ENCODE assay signal across 17 mouse cellular contexts in the genomic region with DNA sequence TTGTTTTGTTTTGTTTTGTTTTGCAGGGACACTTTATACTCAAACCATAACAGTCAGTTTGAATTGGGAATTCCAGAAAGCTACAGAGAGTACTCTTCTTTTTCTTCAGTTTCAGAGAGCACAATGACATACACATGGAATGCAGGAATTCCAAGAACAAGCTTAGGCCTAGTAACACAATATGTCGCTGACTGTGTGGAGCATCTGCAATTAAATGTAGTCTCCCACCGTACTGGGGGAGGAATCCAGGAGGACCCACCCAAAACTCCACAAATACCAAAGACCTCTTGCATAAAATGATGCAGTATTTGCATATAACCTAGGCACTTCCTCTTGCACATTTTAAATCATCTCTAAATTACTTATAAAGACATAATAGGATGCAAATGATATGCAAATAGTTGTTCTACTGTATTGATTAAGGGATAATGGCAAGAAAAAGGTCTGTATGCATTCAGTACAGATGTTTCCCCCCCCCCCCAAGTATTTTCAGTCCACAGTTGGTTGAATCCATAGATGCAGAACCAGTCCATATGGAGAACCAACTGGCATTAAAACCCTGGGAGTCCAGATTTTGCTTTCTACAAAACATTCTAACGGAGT.
DNase-seq lines count a peak whose midpoint lies in the region; ATAC-seq and TF ChIP-seq lines count a peak whose summit lies in the region.
"Had no signal": no experiment of that assay in that cellular context is flagged by ENCODE, and none has a peak within 500 bp of the region (broad histone marks: within the 10 kb centered on the region; RNA-seq: fewer than 3 reads in every experiment).

No protein-coding gene starts in this region.

- no peaks in the 10 kb centered on the region for H3K9me3 ChIP-seq in forebrain, embryonic 15.5 days
- H3K9me3 ChIP-seq in forebrain, embryonic 12.5 days: no peaks in the 10 kb centered on the region
- H3K9me3 ChIP-seq in ES-Bruce4 (replicated peaks; ENCODE audit: control insufficient read depth, insufficient read depth, low read length, poor library complexity, severe bottlenecking): no peaks in the 10 kb centered on the region
- no peaks in the 10 kb centered on the region for H3K9me3 ChIP-seq in embryonic facial prominence, embryonic 15.5 days (replicated peaks)
- H3K9me3 ChIP-seq: heart, embryonic 12.5 days; hindbrain, embryonic 10.5 days; intestine, embryonic 15.5 days had no signal

- TF ChIP-seq CTCF in ES-Bruce4 (IDR thresholded peaks at IDR 0.05; ENCODE audit: low read depth, low read length): no peak

- no peak overlapping the region for H3K9ac ChIP-seq in forebrain, embryonic 15.5 days (replicated peaks)
- no peak overlapping the region for H3K9ac ChIP-seq in forebrain, embryonic 12.5 days
- no peak overlapping the region for H3K9ac ChIP-seq in ES-Bruce4 (ENCODE audit: low read depth, poor library complexity, severe bottlenecking)
- no peak overlapping the region for H3K9ac ChIP-seq in embryonic facial prominence, embryonic 15.5 days
- H3K9ac ChIP-seq: heart, embryonic 12.5 days; hindbrain, embryonic 14.5 days; intestine, embryonic 15.5 days had no signal

- peak overlapping the region; percentile 33 for H3K27ac ChIP-seq in forebrain, embryonic 15.5 days (replicated peaks)
- H3K27ac ChIP-seq in forebrain, embryonic 12.5 days: no peak overlapping the region
- peak overlapping the region; percentile 48 for H3K27ac ChIP-seq in ES-Bruce4 (ENCODE audit: insufficient read depth, low read length)
- 0 out of 2 replicates have a peak overlapping the region, but pooled peaks have one; percentile 75 for H3K27ac ChIP-seq in embryonic facial prominence, embryonic 15.5 days (replicated peaks)
- H3K27ac ChIP-seq: hindbrain, embryonic 14.5 days; intestine, embryonic 15.5 days had no signal

- peaks cover 5% of the 10 kb centered on the region for H3K4me1 ChIP-seq in forebrain, embryonic 15.5 days
- H3K4me1 ChIP-seq in forebrain, embryonic 12.5 days: peaks cover 6% of the 10 kb centered on the region
- H3K4me1 ChIP-seq in ES-Bruce4 (ENCODE audit: control insufficient read depth, insufficient read depth, low read length): peaks cover 6% of the 10 kb centered on the region
- H3K4me1 ChIP-seq in embryonic facial prominence, embryonic 15.5 days: no peaks in the 10 kb centered on the region
- H3K4me1 ChIP-seq: intestine, embryonic 15.5 days had no signal

- H3K27me3 ChIP-seq in forebrain, embryonic 15.5 days: no peaks in the 10 kb centered on the region
- no peaks in the 10 kb centered on the region for H3K27me3 ChIP-seq in forebrain, embryonic 12.5 days
- H3K27me3 ChIP-seq in ES-Bruce4 (ENCODE audit: control insufficient read depth, insufficient read depth, low read length, poor library complexity, severe bottlenecking): no peaks in the 10 kb centered on the region
- H3K27me3 ChIP-seq in embryonic facial prominence, embryonic 15.5 days: no peaks in the 10 kb centered on the region
- H3K27me3 ChIP-seq: heart, embryonic 12.5 days; intestine, embryonic 15.5 days had no signal

- WGBS in forebrain, embryonic 15.5 days: 39% methylated on average over 3 of the region's 3 CpGs
- 60% methylated on average over 3 of the region's 3 CpGs for WGBS in forebrain, embryonic 12.5 days
- 38% methylated on average over 3 of the region's 3 CpGs for WGBS in embryonic facial prominence, embryonic 15.5 days

- DNase-seq in ES-CJ7 (ENCODE audit: low read depth, low spot score): peak; percentile 33
- DNase-seq: adrenal gland, adult 2 months; adrenal gland, postnatal 25 days; cerebellum, adult 18-20 months; cerebellum, adult 9-11 months; cerebellum, postnatal 36 days; gastrocnemius, postnatal 14 days; kidney, adult 18-20 months had no signal

- H3K36me3 ChIP-seq in forebrain, embryonic 15.5 days: no peaks in the 10 kb centered on the region
- H3K36me3 ChIP-seq in forebrain, embryonic 12.5 days (replicated peaks): no peaks in the 10 kb centered on the region
- no peaks in the 10 kb centered on the region for H3K36me3 ChIP-seq in ES-Bruce4 (ENCODE audit: control insufficient read depth, insufficient read depth, low read length, poor library complexity, severe bottlenecking)
- H3K36me3 ChIP-seq in embryonic facial prominence, embryonic 15.5 days: no peaks in the 10 kb centered on the region
- H3K36me3 ChIP-seq: heart, embryonic 12.5 days; hindbrain, embryonic 10.5 days; intestine, embryonic 15.5 days had no signal

- peak; percentile 60 for ATAC-seq in forebrain, embryonic 15.5 days (replicated peaks)
- no peak for ATAC-seq in forebrain, embryonic 12.5 days (ENCODE audit: low FRiP score)
- ATAC-seq in embryonic facial prominence, embryonic 15.5 days (ENCODE audit: insufficient number of reproducible peaks, low FRiP score, low TSS enrichment, low read depth): no peak; the same call in 1 of the 2 replicates
- no peak for ATAC-seq in frontal cortex, adult (ENCODE audit: low TSS enrichment)
- ATAC-seq: intestine, embryonic 15.5 days had no signal

- H3K4me2 ChIP-seq in forebrain, embryonic 15.5 days (replicated peaks): no peak overlapping the region
- no peak overlapping the region for H3K4me2 ChIP-seq in forebrain, embryonic 12.5 days
- H3K4me2 ChIP-seq in embryonic facial prominence, embryonic 15.5 days (replicated peaks): no peak overlapping the region
- H3K4me2 ChIP-seq: heart, embryonic 12.5 days; hindbrain, embryonic 14.5 days; intestine, embryonic 15.5 days had no signal

- TF ChIP-seq POLR2A in ES-Bruce4 (IDR thresholded peaks at IDR 0.05; ENCODE audit: insufficient read depth, low read length): no peak

- TF ChIP-seq EP300 in ES-Bruce4 (IDR thresholded peaks at IDR 0.05; ENCODE audit: insufficient read depth, low read depth, low read length): no peak

- no peak overlapping the region for H3K4me3 ChIP-seq in forebrain, embryonic 15.5 days
- no peak overlapping the region for H3K4me3 ChIP-seq in forebrain, embryonic 12.5 days (replicated peaks)
- no peak overlapping the region for H3K4me3 ChIP-seq in ES-Bruce4 (ENCODE audit: low read depth, low read length)
- no peak overlapping the region for H3K4me3 ChIP-seq in embryonic facial prominence, embryonic 15.5 days (replicated peaks)
- H3K4me3 ChIP-seq: heart, embryonic 12.5 days; hindbrain, embryonic 10.5 days; intestine, embryonic 15.5 days had no signal
